Mouse (Mus musculus): ENCODE results near the gene Dao. TPM values are rescaled to one million over a fixed set of nuclear protein-coding genes. Genes with fewer than 3 reads are reported as not detected.

Dao gene
- total RNA-seq, 1 experiment: 0.18 TPM

DNA sequence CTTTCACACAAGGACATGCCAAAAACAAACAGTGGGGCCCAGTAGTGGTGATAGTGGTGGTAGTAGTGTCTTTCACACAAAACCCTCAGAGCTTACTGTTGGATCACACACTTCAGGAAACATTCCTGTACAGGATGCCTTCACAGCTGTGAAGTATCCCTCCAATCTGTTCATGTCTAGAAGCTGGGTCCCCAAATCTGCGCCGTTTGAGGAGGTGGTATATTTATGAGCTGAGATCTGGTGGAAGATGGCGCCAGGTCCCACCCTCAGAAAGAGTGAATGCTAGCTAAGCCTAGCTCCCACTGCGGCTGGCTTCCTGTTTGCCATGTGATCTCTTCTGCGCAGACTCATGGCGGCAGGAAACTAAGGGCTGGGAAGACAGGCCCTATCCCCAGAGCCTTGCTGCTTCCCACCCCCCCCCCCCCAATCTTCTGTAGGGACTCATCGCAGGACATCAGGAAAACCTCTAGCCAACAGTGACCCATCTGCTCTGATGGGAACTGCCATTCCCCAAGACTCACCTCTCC lies 37.8 kb upstream of the Dao start:
- in situ Hi-C loops (cut with MboI; ENCODE audit: low sequenced_read_pairs in 2 of 2, unreplicated experiment in 2 of 2): no loop called here
- TF ChIP-seq CHD2 (IDR thresholded peaks at IDR 0.05; ENCODE audit: low read depth, low read length) (no peak), HCFC1 (IDR thresholded peaks at IDR 0.05; ENCODE audit: borderline replicate concordance, insufficient read depth, low read length) (no peak), ZC3H11A (IDR thresholded peaks at IDR 0.05; ENCODE audit: borderline replicate concordance, low read depth, low read length) (no peak), MAFK (IDR thresholded peaks at IDR 0.05; ENCODE audit: insufficient read depth, low read depth, low read length) (no peak), ZNF384 (IDR thresholded peaks at IDR 0.05; ENCODE audit: low read depth, low read length) (no peak)

GRCm38 (mm10) chr5:113966452-113967150 lies 36.9 kb upstream of the Dao start:
- no peak for DNase-seq (ENCODE audit: low read depth, low spot score)
- Histone ChIP-seq H3K4me1 (ENCODE audit: control insufficient read depth in 2 of 2, insufficient read depth in 2 of 2, low read length in 2 of 2, poor library complexity in 1 of 2) (peaks cover 12 to 41% of the 10 kb centered on the region in 2 experiments), H3K9ac (ENCODE audit: insufficient read depth, low read depth, low read length, poor library complexity, severe bottlenecking) (peak overlapping the region; percentile 16; the same call in 1 of the 2 replicates), H3K4me3 (ENCODE audit: insufficient read depth in 1 of 2, low read depth in 1 of 2, low read length in 2 of 2, poor library complexity in 1 of 2, severe bottlenecking in 1 of 2) (no peak overlapping the region), H3K27ac (ENCODE audit: insufficient read depth, low read depth, low read length, poor library complexity, severe bottlenecking) (no peak overlapping the region; the same call in 1 of the 2 replicates), H3K9me3 (ENCODE audit: control insufficient read depth, insufficient read depth, low read depth, low read length) (no peaks in the 10 kb centered on the region), H3K36me3 (ENCODE audit: control insufficient read depth, insufficient read depth, low read length, poor library complexity, severe bottlenecking) (peaks cover 4% of the 10 kb centered on the region; the same call in 1 of the 2 replicates)
- TF ChIP-seq CHD2 (IDR thresholded peaks at IDR 0.05; ENCODE audit: low read depth, low read length) (no peak), ZC3H11A (IDR thresholded peaks at IDR 0.05; ENCODE audit: borderline replicate concordance, low read depth, low read length) (no peak), ZNF384 (IDR thresholded peaks at IDR 0.05; ENCODE audit: low read depth, low read length) (no peak), MAFK (IDR thresholded peaks at IDR 0.05; ENCODE audit: insufficient read depth, low read depth, low read length) (no peak), HCFC1 (IDR thresholded peaks at IDR 0.05; ENCODE audit: borderline replicate concordance, insufficient read depth, low read length) (no peak)
- in situ Hi-C loops (cut with MboI; ENCODE audit: low sequenced_read_pairs in 2 of 2, unreplicated experiment in 2 of 2): no loop called here

More for the DNA sequence above, 37.8 kb upstream of the Dao start:
- DNase-seq (ENCODE audit: low read depth, low spot score): no peak
- Histone ChIP-seq H3K4me1 (ENCODE audit: control insufficient read depth in 2 of 2, insufficient read depth in 2 of 2, low read length in 2 of 2, poor library complexity in 1 of 2) (peaks cover 9 to 41% of the 10 kb centered on the region in 2 experiments), H3K9ac (ENCODE audit: insufficient read depth, low read depth, low read length, poor library complexity, severe bottlenecking) (peak overlapping the region; percentile 33; the same call in 1 of the 2 replicates), H3K36me3 (ENCODE audit: control insufficient read depth, insufficient read depth, low read length, poor library complexity, severe bottlenecking) (peaks cover 8% of the 10 kb centered on the region; the same call in 1 of the 2 replicates), H3K9me3 (ENCODE audit: control insufficient read depth, insufficient read depth, low read depth, low read length) (no peaks in the 10 kb centered on the region), H3K27ac (ENCODE audit: insufficient read depth, low read depth, low read length, poor library complexity, severe bottlenecking) (0 out of 2 replicates have a peak overlapping the region, but pooled peaks have one; percentile 13), H3K4me3 (ENCODE audit: insufficient read depth in 1 of 2, low read depth in 1 of 2, low read length in 2 of 2, poor library complexity in 1 of 2, severe bottlenecking in 1 of 2) (no peak overlapping the region)

- Histone ChIP-seq H3K4me3 (ENCODE audit: insufficient read depth in 1 of 2, low read depth in 1 of 2, low read length in 2 of 2, poor library complexity in 1 of 2, severe bottlenecking in 1 of 2) (no peak overlapping the region), H3K9me3 (ENCODE audit: control insufficient read depth, insufficient read depth, low read depth, low read length) (no peaks in the 10 kb centered on the region), H3K36me3 (ENCODE audit: control insufficient read depth, insufficient read depth, low read length, poor library complexity, severe bottlenecking) (peaks cover 4% of the 10 kb centered on the region; the same call in 1 of the 2 replicates), H3K27ac (ENCODE audit: insufficient read depth, low read depth, low read length, poor library complexity, severe bottlenecking) (no peak overlapping the region), H3K9ac (ENCODE audit: insufficient read depth, low read depth, low read length, poor library complexity, severe bottlenecking) (no peak overlapping the region), H3K4me1 (ENCODE audit: control insufficient read depth in 2 of 2, insufficient read depth in 2 of 2, low read length in 2 of 2, poor library complexity in 1 of 2) (peaks cover 12 to 42% of the 10 kb centered on the region in 2 experiments; a peak in 3 of 4 replicates)
- no peak for DNase-seq (ENCODE audit: low read depth, low spot score)
- TF ChIP-seq HCFC1 (IDR thresholded peaks at IDR 0.05; ENCODE audit: borderline replicate concordance, insufficient read depth, low read length) (no peak), ZC3H11A (IDR thresholded peaks at IDR 0.05; ENCODE audit: borderline replicate concordance, low read depth, low read length) (no peak), ZNF384 (IDR thresholded peaks at IDR 0.05; ENCODE audit: low read depth, low read length) (no peak), CHD2 (IDR thresholded peaks at IDR 0.05; ENCODE audit: low read depth, low read length) (no peak), MAFK (IDR thresholded peaks at IDR 0.05; ENCODE audit: insufficient read depth, low read depth, low read length) (no peak)
- in situ Hi-C loops (cut with MboI; ENCODE audit: low sequenced_read_pairs in 2 of 2, unreplicated experiment in 2 of 2): no loop called here
These were observed 35.1 kb upstream of the Dao start for GRCm38 (mm10) chr5:113968371-113968770.

GRCm38 (mm10) chr5:113971434-113971960 lies 32.0 kb upstream of the Dao start:
- H3K4me3 ChIP-seq (ENCODE audit: insufficient read depth in 1 of 2, low read depth in 1 of 2, low read length in 2 of 2, poor library complexity in 1 of 2, severe bottlenecking in 1 of 2): no peak overlapping the region
- H3K36me3 ChIP-seq (ENCODE audit: control insufficient read depth, insufficient read depth, low read length, poor library complexity, severe bottlenecking): peaks cover 2% of the 10 kb centered on the region; the same call in 1 of the 2 replicates
- no peak for DNase-seq (ENCODE audit: low read depth, low spot score)
- peak; percentile 41; the same call in 1 of the 2 replicates for TF ChIP-seq ZNF384 (IDR thresholded peaks at IDR 0.05; ENCODE audit: low read depth, low read length)
- TF ChIP-seq CHD2 (IDR thresholded peaks at IDR 0.05; ENCODE audit: low read depth, low read length): no peak
- no peaks in the 10 kb centered on the region for H3K9me3 ChIP-seq (ENCODE audit: control insufficient read depth, insufficient read depth, low read depth, low read length)
- in situ Hi-C loops (cut with MboI; ENCODE audit: low sequenced_read_pairs in 2 of 2, unreplicated experiment in 2 of 2): no loop called here
- peaks cover 11 to 36% of the 10 kb centered on the region in 2 experiments; a peak in 3 of 4 replicates for H3K4me1 ChIP-seq (ENCODE audit: control insufficient read depth in 2 of 2, insufficient read depth in 2 of 2, low read length in 2 of 2, poor library complexity in 1 of 2)
- no peak overlapping the region for H3K27ac ChIP-seq (ENCODE audit: insufficient read depth, low read depth, low read length, poor library complexity, severe bottlenecking)
- no peak overlapping the region for H3K9ac ChIP-seq (ENCODE audit: insufficient read depth, low read depth, low read length, poor library complexity, severe bottlenecking)
